Mouse (Mus musculus): ENCODE data around the gene Kat2a. TPM values are rescaled to one million over a fixed set of nuclear protein-coding genes. Genes with fewer than 3 reads are reported as not detected.
A peak's percentile ranks its signal among the peaks of the same experiment; 100 is the strongest.

Kat2a gene
- polyA plus RNA-seq, 1 experiment from 2014 or later: 44.1 TPM

- Histone ChIP-seq H3K4me3 (ENCODE audit: low read length) (no peak overlapping the region), H3K36me3 (ENCODE audit: control insufficient read depth, insufficient read depth, low read length) (no peaks in the 10 kb centered on the region), H3K4me1 (replicated peaks; ENCODE audit: control insufficient read depth, insufficient read depth, low read length) (peaks cover 7% of the 10 kb centered on the region; the same call in 1 of the 2 replicates), H3K9ac (ENCODE audit: low read length) (no peak overlapping the region), H3K9me3 (ENCODE audit: control insufficient read depth, low read length) (no peaks in the 10 kb centered on the region), H3K4me2 (ENCODE audit: low read depth, low read length) (no peak overlapping the region), H3K27ac (ENCODE audit: low read length) (no peak overlapping the region), H3K27me3 (ENCODE audit: control insufficient read depth, insufficient read depth, low read depth, low read length) (peaks cover 13% of the 10 kb centered on the region; the same call in 1 of the 2 replicates)
- ATAC-seq (ENCODE audit: low read depth): no peak
- WGBS: 26% methylated on average over 5 of the region's 5 CpGs
Observed at GRCm38 (mm10) chr11:100693154-100693553, 19.1 kb downstream of the Kat2a start.

DNA sequence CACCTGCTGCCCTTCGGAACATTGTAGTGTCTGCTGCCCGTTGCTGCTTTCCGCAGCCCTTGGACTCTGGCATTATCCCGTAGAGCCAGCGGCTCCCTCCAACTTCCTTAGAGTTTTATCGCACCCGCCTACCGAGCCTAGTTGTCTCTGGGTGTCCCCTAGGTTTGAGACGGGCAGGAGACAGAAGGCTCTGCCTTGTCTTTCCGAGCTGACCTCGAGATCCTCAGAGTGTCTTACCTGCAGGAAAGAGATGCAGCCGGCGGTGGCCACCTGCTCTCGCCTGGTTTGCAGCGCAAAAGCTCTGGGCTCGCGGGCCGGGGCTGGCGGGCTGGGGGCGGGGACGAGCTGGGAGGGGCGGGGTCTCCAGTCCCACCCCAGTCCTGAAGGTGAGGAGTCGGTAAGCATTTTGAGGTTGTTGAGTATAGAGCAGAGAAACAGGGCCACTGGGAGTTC is 20.1 kb downstream of the Kat2a start, which contains the start of gene Zfp385c:
TSS of gene Zfp385c (minus strand) at position 292 of the 453 bp plus-strand sequence.
- no peaks in the 10 kb centered on the region for H3K9me3 ChIP-seq (ENCODE audit: control insufficient read depth, low read length)
- no peak for ATAC-seq (ENCODE audit: low read depth)
- no peak within 1 kb of the TSS for H3K27ac ChIP-seq (ENCODE audit: low read length)
- H3K27me3 ChIP-seq (ENCODE audit: control insufficient read depth, insufficient read depth, low read depth, low read length): peaks cover 13% of the 10 kb centered on the region; the same call in 1 of the 2 replicates
- 0% methylated on average over 22 of the region's 23 CpGs for WGBS
- peak within 1 kb of the TSS; percentile 42 for H3K4me3 ChIP-seq (ENCODE audit: low read length)
- peak within 1 kb of the TSS; percentile 67 for H3K4me2 ChIP-seq (ENCODE audit: low read depth, low read length)
- peak within 1 kb of the TSS; percentile 37 for H3K9ac ChIP-seq (ENCODE audit: low read length)
- H3K36me3 ChIP-seq (ENCODE audit: control insufficient read depth, insufficient read depth, low read length): no peaks in the 10 kb centered on the region
- H3K4me1 ChIP-seq (replicated peaks; ENCODE audit: control insufficient read depth, insufficient read depth, low read length): peaks cover 7% of the 10 kb centered on the region; the same call in 1 of the 2 replicates

GRCm38 (mm10) chr11:100690389-100690788 is 21.9 kb downstream of the Kat2a start:
- H3K4me1 ChIP-seq (replicated peaks; ENCODE audit: control insufficient read depth, insufficient read depth, low read length): peaks cover 7% of the 10 kb centered on the region; the same call in 1 of the 2 replicates
- H3K4me2 ChIP-seq (ENCODE audit: low read depth, low read length): no peak overlapping the region
- H3K27me3 ChIP-seq (ENCODE audit: control insufficient read depth, insufficient read depth, low read depth, low read length): peaks cover 13% of the 10 kb centered on the region; the same call in 1 of the 2 replicates
- no peak for ATAC-seq (ENCODE audit: low read depth)
- no peaks in the 10 kb centered on the region for H3K36me3 ChIP-seq (ENCODE audit: control insufficient read depth, insufficient read depth, low read length)
- H3K4me3 ChIP-seq (ENCODE audit: low read length): no peak overlapping the region
- H3K27ac ChIP-seq (ENCODE audit: low read length): no peak overlapping the region
- WGBS: 67% methylated on average over 7 of the region's 7 CpGs
- no peak overlapping the region for H3K9ac ChIP-seq (ENCODE audit: low read length)
- H3K9me3 ChIP-seq (ENCODE audit: control insufficient read depth, low read length): no peaks in the 10 kb centered on the region

GRCm38 (mm10) chr11:100688443-100688842 is 23.8 kb downstream of the Kat2a start:
- Histone ChIP-seq H3K4me2 (ENCODE audit: low read depth, low read length) (no peak overlapping the region), H3K4me3 (ENCODE audit: low read length) (no peak overlapping the region), H3K4me1 (replicated peaks; ENCODE audit: control insufficient read depth, insufficient read depth, low read length) (peaks cover 7% of the 10 kb centered on the region; the same call in 1 of the 2 replicates), H3K36me3 (ENCODE audit: control insufficient read depth, insufficient read depth, low read length) (no peaks in the 10 kb centered on the region), H3K27me3 (ENCODE audit: control insufficient read depth, insufficient read depth, low read depth, low read length) (peaks cover 13% of the 10 kb centered on the region; the same call in 1 of the 2 replicates), H3K9me3 (ENCODE audit: control insufficient read depth, low read length) (no peaks in the 10 kb centered on the region), H3K27ac (ENCODE audit: low read length) (no peak overlapping the region), H3K9ac (ENCODE audit: low read length) (no peak overlapping the region)
- 69% methylated on average over 4 of the region's 4 CpGs for WGBS
- no peak for ATAC-seq (ENCODE audit: low read depth)

- peaks cover 10% of the 10 kb centered on the region; the same call in 1 of the 2 replicates for H3K27me3 ChIP-seq (ENCODE audit: control insufficient read depth, insufficient read depth, low read depth, low read length)
- ATAC-seq (ENCODE audit: low read depth): no peak
- no peaks in the 10 kb centered on the region for H3K36me3 ChIP-seq (ENCODE audit: control insufficient read depth, insufficient read depth, low read length)
- H3K27ac ChIP-seq (ENCODE audit: low read length): no peak overlapping the region
- no peak overlapping the region for H3K9ac ChIP-seq (ENCODE audit: low read length)
- peaks cover 4% of the 10 kb centered on the region; the same call in 1 of the 2 replicates for H3K4me1 ChIP-seq (replicated peaks; ENCODE audit: control insufficient read depth, insufficient read depth, low read length)
- no peaks in the 10 kb centered on the region for H3K9me3 ChIP-seq (ENCODE audit: control insufficient read depth, low read length)
- 52% methylated on average over 7 of the region's 7 CpGs for WGBS
- no peak overlapping the region for H3K4me2 ChIP-seq (ENCODE audit: low read depth, low read length)
- no peak overlapping the region for H3K4me3 ChIP-seq (ENCODE audit: low read length)
Observed at GRCm38 (mm10) chr11:100687265-100687664, 25.0 kb downstream of the Kat2a start.

- ATAC-seq (ENCODE audit: low read depth): no peak
- H3K27me3 ChIP-seq (ENCODE audit: control insufficient read depth, insufficient read depth, low read depth, low read length): peaks cover 2% of the 10 kb centered on the region; the same call in 1 of the 2 replicates
- no peaks in the 10 kb centered on the region for H3K9me3 ChIP-seq (ENCODE audit: control insufficient read depth, low read length)
- no peak overlapping the region for H3K27ac ChIP-seq (ENCODE audit: low read length)
- H3K9ac ChIP-seq (ENCODE audit: low read length): no peak overlapping the region
- 69% methylated on average over 2 of the region's 3 CpGs for whole genome bisulfite sequencing
- no peak overlapping the region for H3K4me2 ChIP-seq (ENCODE audit: low read depth, low read length)
- no peaks in the 10 kb centered on the region for H3K4me1 ChIP-seq (replicated peaks; ENCODE audit: control insufficient read depth, insufficient read depth, low read length)
- H3K36me3 ChIP-seq (ENCODE audit: control insufficient read depth, insufficient read depth, low read length): no peaks in the 10 kb centered on the region
- no peak overlapping the region for H3K4me3 ChIP-seq (ENCODE audit: low read length)
Observed at GRCm38 (mm10) chr11:100685371-100685770, 26.9 kb downstream of the Kat2a start.

GRCm38 (mm10) chr11:100684084-100684483 is 28.2 kb downstream of the Kat2a start:
- no peak overlapping the region for H3K4me2 ChIP-seq (ENCODE audit: low read depth, low read length)
- no peaks in the 10 kb centered on the region for H3K36me3 ChIP-seq (ENCODE audit: control insufficient read depth, insufficient read depth, low read length)
- no peak overlapping the region for H3K4me3 ChIP-seq (ENCODE audit: low read length)
- H3K27me3 ChIP-seq (ENCODE audit: control insufficient read depth, insufficient read depth, low read depth, low read length): no peaks in the 10 kb centered on the region
- no peak overlapping the region for H3K27ac ChIP-seq (ENCODE audit: low read length)
- no peaks in the 10 kb centered on the region for H3K4me1 ChIP-seq (replicated peaks; ENCODE audit: control insufficient read depth, insufficient read depth, low read length)
- 70% methylated on average over 2 of the region's 2 CpGs for WGBS
- no peak overlapping the region for H3K9ac ChIP-seq (ENCODE audit: low read length)
- H3K9me3 ChIP-seq (ENCODE audit: control insufficient read depth, low read length): no peaks in the 10 kb centered on the region
- ATAC-seq (ENCODE audit: low read depth): no peak

DNA sequence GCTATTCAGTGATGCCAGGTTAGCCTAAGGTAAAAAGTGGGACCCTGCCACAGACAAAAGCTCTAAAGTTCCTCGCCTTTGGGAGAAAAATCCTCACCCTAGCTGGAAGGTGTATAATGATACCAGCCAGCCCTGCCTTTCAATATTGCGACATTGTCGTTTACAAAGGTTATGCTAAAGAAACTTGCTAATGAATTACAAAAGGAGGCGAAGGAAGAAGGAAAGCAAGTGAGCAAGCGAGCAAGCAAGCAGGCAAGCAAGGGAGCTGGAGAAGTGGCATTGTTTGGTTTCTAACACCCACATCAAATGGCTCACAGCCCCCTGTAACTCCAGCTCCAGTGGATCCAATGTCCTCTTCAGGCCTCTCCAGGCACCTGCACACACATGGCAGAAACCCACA is 29.7 kb downstream of the Kat2a start:
- Histone ChIP-seq H3K4me3 (ENCODE audit: low read length) (no peak overlapping the region), H3K9ac (ENCODE audit: low read length) (no peak overlapping the region), H3K36me3 (ENCODE audit: control insufficient read depth, insufficient read depth, low read length) (no peaks in the 10 kb centered on the region), H3K27me3 (ENCODE audit: control insufficient read depth, insufficient read depth, low read depth, low read length) (no peaks in the 10 kb centered on the region), H3K9me3 (ENCODE audit: control insufficient read depth, low read length) (no peaks in the 10 kb centered on the region), H3K27ac (ENCODE audit: low read length) (no peak overlapping the region), H3K4me1 (replicated peaks; ENCODE audit: control insufficient read depth, insufficient read depth, low read length) (no peaks in the 10 kb centered on the region), H3K4me2 (ENCODE audit: low read depth, low read length) (no peak overlapping the region)
- ATAC-seq (ENCODE audit: low read depth): no peak
- 77% methylated on average over 5 of the region's 5 CpGs for WGBS

DNA sequence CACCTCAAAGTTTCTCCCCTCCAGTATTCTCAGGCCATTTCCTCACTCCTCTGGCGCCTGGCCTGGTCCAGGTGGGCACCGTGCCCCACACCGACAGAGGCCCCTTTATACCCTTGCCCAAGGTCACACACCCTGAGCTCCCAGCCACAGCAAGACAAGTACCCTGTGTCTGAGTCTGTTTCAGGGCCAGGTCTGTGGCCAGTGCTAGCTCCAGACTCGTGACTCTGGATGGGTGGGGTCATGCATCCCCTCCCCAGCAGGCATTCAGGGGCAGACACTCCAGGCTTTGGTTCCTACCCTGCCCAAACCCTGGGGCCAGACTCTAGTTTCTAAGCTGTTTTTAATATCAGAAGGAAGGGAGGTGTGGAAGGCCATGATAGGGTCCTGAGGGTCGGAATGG is 30.4 kb downstream of the Kat2a start:
- no peak for ATAC-seq (ENCODE audit: low read depth)
- H3K27ac ChIP-seq (ENCODE audit: low read length): no peak overlapping the region
- H3K4me2 ChIP-seq (ENCODE audit: low read depth, low read length): no peak overlapping the region
- no peak overlapping the region for H3K4me3 ChIP-seq (ENCODE audit: low read length)
- no peaks in the 10 kb centered on the region for H3K4me1 ChIP-seq (replicated peaks; ENCODE audit: control insufficient read depth, insufficient read depth, low read length)
- H3K36me3 ChIP-seq (ENCODE audit: control insufficient read depth, insufficient read depth, low read length): no peaks in the 10 kb centered on the region
- WGBS: 68% methylated on average over 5 of the region's 5 CpGs
- no peak overlapping the region for H3K9ac ChIP-seq (ENCODE audit: low read length)
- no peaks in the 10 kb centered on the region for H3K27me3 ChIP-seq (ENCODE audit: control insufficient read depth, insufficient read depth, low read depth, low read length)
- H3K9me3 ChIP-seq (ENCODE audit: control insufficient read depth, low read length): no peaks in the 10 kb centered on the region

Measured in lung, embryonic 16.5 days (tissue).